Mouse (Mus musculus): ENCODE results near the gene Wdr90.
"Not testable (repeated sequence)": the region's sequence is repeated elsewhere in the genome, so short reads cannot be mapped to it uniquely, and the experiment has no call there.

The Wdr90 gene

GRCm38 (mm10) chr17:25808789-25809605, 52.3 kb downstream of the Wdr90 start, which contains the start of gene Fbxl16:
TSS of gene Fbxl16 (plus strand) at chr17:25809085.
- DNase-seq (ENCODE audit: low spot score in 2 of 2), result peak; percentile 74 to 90

DNA sequence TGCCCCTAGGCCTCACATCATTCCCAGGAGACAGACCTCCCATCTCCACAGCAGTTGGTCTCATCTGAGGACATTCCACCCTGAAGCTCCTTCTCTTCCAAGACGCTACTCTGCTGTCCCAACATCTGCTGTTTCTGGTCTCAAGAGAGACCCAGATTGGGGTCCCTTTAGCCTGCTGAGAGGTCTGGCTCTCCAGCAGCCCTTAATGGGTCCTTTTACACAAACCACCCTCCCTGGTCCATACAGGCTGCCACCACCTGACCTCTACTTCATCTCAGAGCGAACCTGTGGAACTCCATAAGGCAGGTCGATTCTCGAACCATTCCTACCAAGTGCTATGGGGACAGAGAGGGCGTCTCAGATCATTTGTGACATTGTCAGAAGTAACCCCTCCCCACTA, 53.3 kb downstream of the Wdr90 start:
- DNase-seq (ENCODE audit: low spot score in 2 of 2), result no peak

- DNase-seq (ENCODE audit: low spot score in 2 of 2), result not testable (repeated sequence)
Observed at GRCm38 (mm10) chr17:25807452-25807851, 53.8 kb downstream of the Wdr90 start.

DNA sequence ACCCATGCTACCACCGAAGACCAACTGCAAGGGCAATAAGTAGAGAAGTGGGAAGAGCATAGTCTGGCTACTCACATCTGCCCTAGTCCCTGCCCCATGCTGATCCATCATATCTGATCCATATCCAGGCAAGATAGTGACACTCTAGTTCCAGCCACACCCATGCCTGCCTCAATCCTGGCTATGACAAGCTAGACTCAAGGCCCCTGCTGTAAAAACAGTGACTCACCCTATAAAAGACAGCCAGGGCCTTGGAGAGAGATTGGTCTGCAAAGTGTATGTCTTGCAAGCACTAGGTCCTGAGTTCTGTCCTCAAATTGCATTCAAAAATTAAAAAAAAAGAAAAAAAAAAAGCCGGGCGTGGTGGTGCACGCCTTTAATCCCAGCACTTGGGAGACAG, 54.8 kb downstream of the Wdr90 start:
- no peak for DNase-seq (ENCODE audit: low spot score in 2 of 2)

- peak in 1 of 2 experiments; percentile 71 for DNase-seq (ENCODE audit: low spot score in 2 of 2)
Observed at GRCm38 (mm10) chr17:25802825-25803517, 58.3 kb downstream of the Wdr90 start.

GRCm38 (mm10) chr17:25801029-25801428, 60.3 kb downstream of the Wdr90 start:
- peak in 1 of 2 experiments; percentile 68 for DNase-seq (ENCODE audit: low spot score in 2 of 2)

DNA sequence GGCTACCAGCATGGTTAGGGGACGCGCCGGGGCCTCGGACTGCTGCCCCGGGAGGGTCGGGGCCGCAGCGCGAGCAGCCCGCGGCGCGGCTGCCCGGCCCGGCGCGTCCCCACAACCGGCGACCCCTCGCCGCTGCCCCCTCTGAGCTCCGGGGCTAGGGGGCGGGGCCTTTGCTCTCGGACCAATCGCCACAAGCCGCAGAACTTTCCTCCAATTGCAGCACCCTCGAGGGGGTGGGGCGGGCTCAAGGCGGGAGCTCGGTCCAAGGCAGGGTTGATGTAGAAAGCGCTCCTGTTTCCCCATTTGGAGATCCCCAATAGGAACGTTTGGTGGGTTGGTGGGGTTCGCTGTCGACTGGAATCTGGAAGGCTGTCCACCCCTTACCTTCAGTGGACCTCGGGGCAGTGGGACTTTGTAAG, 64.3 kb downstream of the Wdr90 start, which contains the start of gene Metrn:
TSS of gene Metrn (minus strand) at position 186 of the 419 bp plus-strand sequence.
- peak; percentile 67 to 80 for DNase-seq (ENCODE audit: low spot score in 2 of 2)

- no peak for DNase-seq (ENCODE audit: low spot score in 2 of 2)
Observed at GRCm38 (mm10) chr17:25796211-25796771, 65.0 kb downstream of the Wdr90 start.

DNA sequence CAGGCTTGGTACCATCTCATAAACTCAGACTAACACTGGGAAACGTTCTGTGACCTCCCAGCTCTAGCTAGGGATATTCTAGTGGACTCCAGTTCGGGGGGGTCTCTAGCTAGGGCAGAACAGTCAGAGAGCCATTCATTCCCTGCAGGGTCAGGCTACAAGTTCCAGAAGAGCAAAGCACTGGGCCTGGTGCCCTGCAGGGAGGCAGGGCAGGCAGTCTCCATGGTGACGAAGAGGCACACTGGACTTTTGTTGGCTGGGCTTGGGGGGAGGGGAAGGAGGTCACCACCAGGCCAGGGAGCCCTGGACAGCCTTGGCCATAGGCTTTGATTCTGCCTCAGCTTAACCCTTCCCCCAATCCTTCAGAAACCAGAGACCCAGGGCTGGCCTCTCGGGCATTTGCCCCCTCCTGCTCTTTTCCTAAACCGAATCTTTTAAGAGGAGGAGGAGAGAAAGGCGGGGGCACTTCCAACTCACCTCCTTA, 65.7 kb downstream of the Wdr90 start, which contains the start of gene AC134908.4:
TSS of gene AC134908.4 (minus strand) at position 51 of the 484 bp plus-strand sequence.
- no peak for DNase-seq (ENCODE audit: low spot score in 2 of 2)

DNA sequence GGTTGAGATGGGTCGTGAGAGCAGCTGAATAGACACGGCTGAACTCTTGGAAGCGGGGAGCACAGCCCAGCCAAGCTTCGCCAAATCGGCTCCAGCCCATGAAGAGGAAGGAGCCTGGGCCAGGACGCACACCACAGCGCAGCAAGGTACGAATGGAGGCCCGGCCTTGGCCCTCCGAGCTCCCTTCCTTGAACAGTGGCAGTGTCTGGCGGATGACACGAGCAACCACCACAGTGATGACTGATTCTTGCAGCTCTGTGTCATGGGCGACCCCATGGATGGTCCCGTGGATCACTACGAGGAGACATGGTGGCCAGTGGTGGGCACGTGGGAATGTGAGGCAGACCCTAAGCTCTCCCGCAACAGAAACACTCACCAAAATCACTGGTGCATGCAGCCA, 66.3 kb downstream of the Wdr90 start:
- no peak for DNase-seq (ENCODE audit: low spot score in 2 of 2)
